Mouse (Mus musculus) right cerebral cortex, adult 18-20 months (tissue): ENCODE data around the gene Txndc17.

Experiments used
- DNase-seq: peaks from one replicate; pipeline ENCODE4 v3.0.0; 2022; ENCODE audit warnings: mixed read lengths

Gene Txndc17

DNA sequence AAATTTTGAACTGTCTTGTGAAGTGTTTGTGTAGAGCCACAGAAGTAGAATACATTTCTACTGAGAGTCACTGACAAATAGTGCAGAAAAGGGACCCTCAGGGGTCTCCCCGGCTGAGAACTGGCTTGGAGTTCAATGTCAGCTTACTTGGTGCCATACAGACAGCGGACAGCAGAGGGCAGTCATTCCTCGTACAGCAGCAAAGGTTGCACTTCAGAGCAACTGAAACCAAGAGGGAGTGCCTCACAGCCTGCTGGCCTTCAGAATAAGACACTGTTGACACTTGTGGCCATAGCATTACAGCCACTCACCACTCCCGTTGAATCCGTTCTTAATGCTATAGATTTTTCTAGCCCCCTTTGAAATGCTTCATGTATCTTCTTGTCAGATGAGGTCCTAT lies 17.5 kb downstream of the Txndc17 start:
- peak; percentile 73 for DNase-seq

GRCm38 (mm10) chr11:72226020-72226791 lies 18.9 kb downstream of the Txndc17 start:
- DNase-seq, result peak; percentile 35

GRCm38 (mm10) chr11:72226901-72227300 lies 19.6 kb downstream of the Txndc17 start:
- DNase-seq, result no peak

- no peak for DNase-seq
These were observed 21.2 kb downstream of the Txndc17 start for GRCm38 (mm10) chr11:72228513-72228912.

GRCm38 (mm10) chr11:72232068-72232467 lies 24.7 kb downstream of the Txndc17 start:
- DNase-seq, result no peak

GRCm38 (mm10) chr11:72232991-72233390 lies 25.6 kb downstream of the Txndc17 start:
- DNase-seq, result no peak

DNA sequence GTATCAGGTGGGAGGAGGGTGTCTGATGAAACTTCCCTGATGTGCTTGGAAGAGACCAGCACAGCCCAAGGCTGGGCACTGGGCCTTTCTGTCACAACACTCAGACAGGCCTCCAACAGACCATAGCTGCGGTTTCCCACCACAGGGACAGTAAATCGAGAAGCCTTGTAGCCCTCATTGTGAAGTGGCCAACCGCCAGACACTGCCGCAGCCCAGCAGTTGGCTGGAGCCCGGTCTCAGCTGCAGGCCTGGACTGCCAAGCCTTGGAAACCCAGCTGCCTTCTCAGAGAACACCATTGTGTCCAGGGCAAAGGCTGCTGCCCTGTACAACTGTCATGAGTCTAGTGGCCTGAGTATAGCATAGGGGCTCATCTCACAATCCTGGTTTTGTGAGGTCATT lies 26.7 kb downstream of the Txndc17 start:
- peak; percentile 65 for DNase-seq

GRCm38 (mm10) chr11:72240062-72240860 lies 32.9 kb downstream of the Txndc17 start:
- DNase-seq, result no peak

DNA sequence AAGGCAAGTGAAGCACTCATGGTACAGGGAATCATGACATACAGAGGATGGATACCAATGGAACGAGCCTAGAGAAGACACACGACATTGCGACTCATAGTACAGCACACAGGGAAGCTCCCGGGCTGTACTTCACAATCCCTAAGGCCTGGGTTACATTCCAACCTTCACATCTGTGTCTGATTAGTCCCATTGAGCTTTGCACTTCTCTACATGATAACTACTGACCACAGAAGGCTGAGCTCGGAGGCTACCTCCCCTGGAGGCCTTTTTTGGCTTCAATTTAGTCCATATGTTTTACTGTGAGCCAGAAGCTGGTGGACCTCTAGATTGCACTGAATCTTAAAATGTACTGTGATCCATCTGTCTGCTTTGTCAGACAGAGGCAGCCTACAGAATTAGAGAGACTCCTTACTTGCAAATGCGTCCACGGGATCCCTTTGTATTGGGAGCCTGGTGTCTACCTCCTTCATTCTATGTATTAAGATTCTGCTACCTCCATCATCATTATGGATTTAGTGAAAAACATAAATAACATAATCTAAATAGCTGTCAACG lies 37.9 kb downstream of the Txndc17 start:
- peak; percentile 35 for DNase-seq

GRCm38 (mm10) chr11:72255629-72256028 lies 48.3 kb downstream of the Txndc17 start:
- no peak for DNase-seq

- DNase-seq, result no peak
These were observed 49.1 kb downstream of the Txndc17 start for GRCm38 (mm10) chr11:72256441-72256840.
